Mouse (Mus musculus) intestine, embryonic 15.5 days (tissue): ENCODE results near the gene Zkscan14. TPM values are rescaled to one million over a fixed set of nuclear protein-coding genes. Genes with fewer than 3 reads are reported as not detected.

Source experiments
- ATAC-seq: fragments of 200-750 bp; cut with Nextera tagmentation; 2 replicates; pipeline ENCODE4 v1.8.0; 2017; ENCODE audit warnings: moderate TSS enrichment, moderate library complexity
- H3K27ac ChIP-seq: fragments of 300-500 bp; sonication (generic); 2 replicates; pipeline ENCODE4 v1.5.1; 2015; ENCODE audit warnings: mild to moderate bottlenecking, inconsistent platforms
- H3K27me3 ChIP-seq: fragments of 300-500 bp; sonication (generic); replicated peaks from 2 replicates; pipeline ENCODE4 v1.6.1; 2015; ENCODE audit warnings: inconsistent platforms
- H3K36me3 ChIP-seq: fragments of 300-500 bp; sonication (generic); 2 replicates; pipeline ENCODE4 v1.6.1; 2015; ENCODE audit warnings: inconsistent platforms
- H3K4me1 ChIP-seq: fragments of 300-500 bp; sonication (generic); replicated peaks from 2 replicates; pipeline ENCODE4 v1.6.1; 2015; ENCODE audit warnings: inconsistent platforms
- H3K4me2 ChIP-seq: fragments of 300-500 bp; sonication (generic); replicated peaks from 2 replicates; pipeline ENCODE4 v1.6.1; 2015; ENCODE audit warnings: mild to moderate bottlenecking, inconsistent platforms
- H3K4me3 ChIP-seq: fragments of 300-500 bp; sonication (generic); replicated peaks from 2 replicates; pipeline ENCODE4 v1.5.1; 2015; ENCODE audit warnings: inconsistent platforms
- H3K9ac ChIP-seq: fragments of 300-500 bp; sonication (generic); 2 replicates; pipeline ENCODE4 v1.6.1; 2015; ENCODE audit warnings: inconsistent platforms
- H3K9me3 ChIP-seq: fragments of 300-500 bp; sonication (generic); 2 replicates; pipeline ENCODE4 v1.6.1; 2016; ENCODE audit warnings: inconsistent platforms
- WGBS: fragments of 180-500 bp; shearing (Covaris S2); methylation state at CpG from one replicate; pipeline ENCODE4 v1.1.7; 2015; 5-methylcytosine and 5-hydroxymethylcytosine counted together
- polyA plus RNA-seq: library from polyadenylated mRNA; unstranded; fragments of >200 nt; fragmentation: Nextera tagmentation; extraction: Ambion mirVana; gene quantifications from 2 replicates; pipeline ENCODE4 v1.2.1, GENCODE M21; 2015

Gene Zkscan14
- polyA plus RNA-seq, 1 experiment from 2014 or later: 7.8 TPM

DNA sequence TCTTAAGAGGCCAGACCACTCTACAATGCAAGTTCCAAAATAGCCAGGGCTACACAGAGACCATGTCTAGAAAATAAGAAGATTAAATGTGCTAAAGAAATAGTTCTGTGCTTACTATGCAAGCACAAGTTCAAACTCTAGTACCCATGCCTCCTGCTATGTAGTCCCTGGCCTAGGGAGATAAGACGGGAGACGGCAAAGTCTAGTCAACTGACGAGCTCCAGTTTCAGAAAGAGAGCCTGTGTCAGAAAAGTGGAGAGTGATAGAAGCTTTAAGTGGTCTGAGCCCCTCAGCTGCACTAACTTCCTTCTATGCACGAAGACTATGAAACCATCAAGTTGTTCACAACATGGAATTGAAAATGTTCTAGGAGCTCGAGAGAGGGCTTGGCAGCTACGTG is 52.4 kb downstream of the Zkscan14 start:
- H3K4me3 ChIP-seq: no peak overlapping the region
- no peaks in the 10 kb centered on the region for H3K9me3 ChIP-seq
- H3K27me3 ChIP-seq: no peaks in the 10 kb centered on the region
- no peak overlapping the region for H3K27ac ChIP-seq
- H3K9ac ChIP-seq: no peak overlapping the region
- 88% methylated on average over 6 of the region's 6 CpGs for WGBS
- H3K36me3 ChIP-seq: peaks cover 61% of the 10 kb centered on the region
- no peaks in the 10 kb centered on the region for H3K4me1 ChIP-seq
- no peak overlapping the region for H3K4me2 ChIP-seq
- no peak for ATAC-seq

DNA sequence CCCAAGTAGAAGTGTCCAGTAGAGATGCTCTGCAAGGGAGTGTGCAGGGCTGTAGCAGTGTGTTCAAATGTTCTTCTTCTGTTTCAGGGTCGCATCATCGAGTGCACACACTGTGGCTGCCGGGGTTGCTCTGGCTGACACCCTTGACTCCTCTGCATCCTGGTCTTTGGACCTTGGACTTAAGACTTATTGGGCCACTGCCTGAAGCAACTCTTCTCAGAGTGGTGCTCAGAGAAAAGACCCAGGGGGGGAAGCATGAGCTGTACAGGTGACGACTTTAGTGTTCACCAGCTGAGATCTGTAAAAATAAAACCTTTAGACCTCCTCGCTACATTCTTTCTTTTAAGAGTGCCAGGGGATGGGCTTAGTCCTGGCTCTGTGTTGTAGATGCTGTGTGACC is 53.9 kb downstream of the Zkscan14 start:
- ATAC-seq: peak; percentile 16; the same call in 1 of the 2 replicates
- Histone ChIP-seq H3K4me1 (no peaks in the 10 kb centered on the region), H3K4me2 (no peak overlapping the region), H3K4me3 (no peak overlapping the region), H3K27me3 (no peaks in the 10 kb centered on the region), H3K36me3 (peaks cover 73% of the 10 kb centered on the region), H3K9me3 (no peaks in the 10 kb centered on the region), H3K9ac (no peak overlapping the region), H3K27ac (no peak overlapping the region)
- WGBS: 93% methylated on average over 5 of the region's 5 CpGs

Other genes with a start within 250 kb of the Zkscan14 start
- gene Smurf1, start 236.0 kb downstream of the Zkscan14 start, polyA plus RNA-seq: 10.7 and 11.5 TPM in 2 replicates
- gene Gm4871, start 169.1 kb downstream of the Zkscan14 start, polyA plus RNA-seq: not detected in 2 replicates
- not detected in 2 replicates for gene 1700018F24Rik, start 158.9 kb downstream of the Zkscan14 start, polyA plus RNA-seq
- 130 and 134 TPM in 2 replicates for gene Arpc1a, start 118.0 kb downstream of the Zkscan14 start, polyA plus RNA-seq
- gene Kpna7, start 117.8 kb downstream of the Zkscan14 start, polyA plus RNA-seq: 0.21 and 0.38 TPM in 2 replicates
- 554 and 591 TPM in 2 replicates for gene Arpc1b, start 87.7 kb downstream of the Zkscan14 start, polyA plus RNA-seq
- 77.0 and 87.1 TPM in 2 replicates for gene Pdap1, start 61.6 kb downstream of the Zkscan14 start, polyA plus RNA-seq
- 176 and 185 TPM in 2 replicates for gene Bud31, start 61.5 kb downstream of the Zkscan14 start, polyA plus RNA-seq
- 13.6 and 14.2 TPM in 2 replicates for gene Ptcd1, start 34.8 kb downstream of the Zkscan14 start, polyA plus RNA-seq
- gene Cpsf4, start 34.7 kb downstream of the Zkscan14 start, polyA plus RNA-seq: 43.1 and 47.1 TPM in 2 replicates
- 899 and 947 TPM in 2 replicates for gene Atp5j2, start 9.8 kb downstream of the Zkscan14 start, polyA plus RNA-seq
- gene Zkscan5, start 2.7 kb upstream of the Zkscan14 start, polyA plus RNA-seq: 9.7 and 10.3 TPM in 2 replicates
- gene Zfp655, start 29.8 kb upstream of the Zkscan14 start, polyA plus RNA-seq: 33.1 and 38.6 TPM in 2 replicates
- gene Zscan25, start 78.6 kb upstream of the Zkscan14 start, polyA plus RNA-seq: 0.36 and 0.49 TPM in 2 replicates
- gene Cyp3a57, start 143.4 kb upstream of the Zkscan14 start, polyA plus RNA-seq: not detected in 2 replicates